Mouse (Mus musculus) granulocyte monocyte progenitor cell, adult 5-6 weeks (primary cell): ENCODE measurements around the gene Sorl1. TPM values are rescaled to one million over a fixed set of nuclear protein-coding genes. Genes with fewer than 3 reads are reported as not detected.

Experiments
- ATAC-seq: replicated peaks from 2 replicates; pipeline ENCODE4 v1.8.0; 2016; ENCODE audit warnings: mild to moderate bottlenecking, moderate TSS enrichment, inconsistent platforms; ENCODE audit not compliant: poor library complexity, severe bottlenecking
- total RNA-seq, 2 experiments: library from RNA; stranded (forward) in 1 of 2; stranded (reverse) in 1 of 2; fragments of 200-712, 200-1000 nt in 1 of 2; fragments of >200 nt in 1 of 2; fragmentation: Nextera tagmentation in 1 of 2; gene quantifications; 2 replicates each; pipeline ENCODE4 v1.2.3; 2014 to 2017

Gene Sorl1
- total RNA-seq, 2 experiments from 2014 or later, result 22.0 to 45.2 TPM

- peak; percentile 21; the same call in 1 of the 2 replicates for ATAC-seq
Measured at GRCm38 (mm10) chr9:42097731-42098473, 26.2 kb downstream of the Sorl1 start.

- ATAC-seq, result peak; percentile 41; the same call in 1 of the 2 replicates
Measured at GRCm38 (mm10) chr9:42097006-42097730, 26.9 kb downstream of the Sorl1 start.

- ATAC-seq, result peak; percentile 80
Measured at GRCm38 (mm10) chr9:42094752-42095151, 29.3 kb downstream of the Sorl1 start.

GRCm38 (mm10) chr9:42094028-42094551, 30.0 kb downstream of the Sorl1 start:
- peak; percentile 18; the same call in 1 of the 2 replicates for ATAC-seq

GRCm38 (mm10) chr9:42092749-42093148, 31.3 kb downstream of the Sorl1 start:
- no peak for ATAC-seq

GRCm38 (mm10) chr9:42091561-42091960, 32.5 kb downstream of the Sorl1 start:
- no peak for ATAC-seq

GRCm38 (mm10) chr9:42087921-42088320, 36.2 kb downstream of the Sorl1 start:
- no peak for ATAC-seq

GRCm38 (mm10) chr9:42085970-42086369, 38.1 kb downstream of the Sorl1 start:
- ATAC-seq, result no peak

- peak; percentile 81 for ATAC-seq
Measured at GRCm38 (mm10) chr9:42083661-42084067, 40.4 kb downstream of the Sorl1 start.

- ATAC-seq, result no peak
Measured at GRCm38 (mm10) chr9:42081681-42082530, 42.2 kb downstream of the Sorl1 start.

- ATAC-seq, result no peak
Measured at GRCm38 (mm10) chr9:42080671-42081070, 43.4 kb downstream of the Sorl1 start.

- ATAC-seq, result no peak
Measured at GRCm38 (mm10) chr9:42077112-42077845, 46.8 kb downstream of the Sorl1 start.

GRCm38 (mm10) chr9:42076256-42076849, 47.7 kb downstream of the Sorl1 start:
- no peak; the same call in 1 of the 2 replicates for ATAC-seq

- ATAC-seq, result no peak
Measured at GRCm38 (mm10) chr9:42075241-42075640, 48.9 kb downstream of the Sorl1 start.

- ATAC-seq, result no peak
Measured at GRCm38 (mm10) chr9:42072010-42072409, 52.1 kb downstream of the Sorl1 start.

GRCm38 (mm10) chr9:42070856-42071255, 53.2 kb downstream of the Sorl1 start:
- ATAC-seq, result no peak

GRCm38 (mm10) chr9:42069471-42069870, 54.6 kb downstream of the Sorl1 start:
- ATAC-seq, result no peak

- ATAC-seq, result no peak
Measured at GRCm38 (mm10) chr9:42067950-42068349, 56.1 kb downstream of the Sorl1 start.

- no peak for ATAC-seq
Measured at GRCm38 (mm10) chr9:42065756-42066155, 58.3 kb downstream of the Sorl1 start.
